Mouse (Mus musculus): ENCODE measurements around the gene Thumpd2. TPM values are rescaled to one million over a fixed set of nuclear protein-coding genes. Genes with fewer than 3 reads are reported as not detected.
A peak's percentile ranks its signal among the peaks of the same experiment; 100 is the strongest.

Thumpd2 gene
- polyA plus RNA-seq (2011; ENCODE audit: insufficient read depth, insufficient read length, low replicate concordance, missing spikeins), result 3.9 and 6.2 TPM in 2 replicates

DNA sequence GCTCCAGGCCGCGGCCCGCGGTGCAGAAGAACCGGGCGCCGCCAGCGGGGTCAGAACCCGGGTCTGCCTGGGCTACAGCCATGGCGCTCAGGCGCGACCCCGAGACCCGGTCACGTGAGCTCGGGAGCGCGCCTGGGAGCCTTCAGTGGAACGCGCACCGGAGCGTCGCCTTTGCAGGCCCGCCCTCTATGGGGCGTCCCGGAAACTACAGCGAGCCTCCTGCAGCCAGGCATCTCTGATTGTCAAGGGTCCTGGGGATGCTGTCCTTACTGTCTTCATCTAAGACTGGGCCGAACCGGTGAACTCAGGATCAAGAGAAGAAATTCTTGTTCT lies at the start of gene Thumpd2:
Thumpd2 (minus strand) TSS at position 104 of the 333 bp plus-strand sequence.
- peak within 1 kb of the TSS; percentile 83 for H3K27ac ChIP-seq (ENCODE audit: control insufficient read depth, insufficient read depth, low read depth, low read length, poor library complexity)
- peaks cover 1% of the 10 kb centered on the region; the same call in 1 of the 2 replicates for H3K4me1 ChIP-seq (ENCODE audit: control insufficient read depth, insufficient read depth, low read length)
- peak within 1 kb of the TSS; percentile 84 for H3K4me3 ChIP-seq (replicated peaks; ENCODE audit: control insufficient read depth, low read depth, low read length)
- 2% methylated on average over 29 of the region's 29 CpGs for WGBS
- TF ChIP-seq CTCF (IDR thresholded peaks at IDR 0.05; ENCODE audit: control insufficient read depth, insufficient read depth, low read length) (peak; percentile 77), POLR2A (IDR thresholded peaks at IDR 0.05; ENCODE audit: borderline replicate concordance, control insufficient read depth, low read depth, low read length) (peak; percentile 58)

GRCm38 (mm10) chr17:81104237-81104636 lies 39.4 kb upstream of the Thumpd2 start:
- Histone ChIP-seq H3K4me1 (ENCODE audit: control insufficient read depth, insufficient read depth, low read length) (no peaks in the 10 kb centered on the region), H3K27ac (ENCODE audit: control insufficient read depth, insufficient read depth, low read depth, low read length, poor library complexity) (no peak overlapping the region), H3K4me3 (replicated peaks; ENCODE audit: control insufficient read depth, low read depth, low read length) (no peak overlapping the region)
- 4% methylated on average over 2 of the region's 2 CpGs for WGBS
- no peak for TF ChIP-seq POLR2A (IDR thresholded peaks at IDR 0.05; ENCODE audit: borderline replicate concordance, control insufficient read depth, low read depth, low read length)
- no peak for TF ChIP-seq CTCF (IDR thresholded peaks at IDR 0.05; ENCODE audit: control insufficient read depth, insufficient read depth, low read length)

DNA sequence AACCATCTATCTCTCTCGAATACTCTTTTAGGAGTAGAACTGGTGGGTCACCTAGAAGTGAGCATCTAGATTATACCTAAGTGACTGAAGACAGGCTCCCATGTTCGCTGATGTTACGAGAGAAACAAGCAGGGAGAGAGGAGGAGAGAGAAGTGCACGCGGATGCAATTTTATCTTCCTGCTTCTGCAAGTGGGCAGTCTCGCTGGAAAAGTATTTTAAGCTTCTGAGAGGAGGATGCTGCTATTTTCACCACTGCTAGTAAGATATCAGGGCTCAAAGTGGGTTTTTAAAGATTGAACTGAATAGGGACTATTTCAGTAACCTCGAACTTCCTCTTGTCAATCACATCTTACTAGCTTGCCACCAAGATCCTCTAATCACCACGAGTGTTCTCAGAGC lies 38.0 kb upstream of the Thumpd2 start:
- no peaks in the 10 kb centered on the region for H3K4me1 ChIP-seq (ENCODE audit: control insufficient read depth, insufficient read depth, low read length)
- WGBS, result 14% methylated on average over 8 of the region's 8 CpGs
- H3K27ac ChIP-seq (ENCODE audit: control insufficient read depth, insufficient read depth, low read depth, low read length, poor library complexity), result no peak overlapping the region
- no peak overlapping the region for H3K4me3 ChIP-seq (replicated peaks; ENCODE audit: control insufficient read depth, low read depth, low read length)
- TF ChIP-seq CTCF (IDR thresholded peaks at IDR 0.05; ENCODE audit: control insufficient read depth, insufficient read depth, low read length), result no peak
- TF ChIP-seq POLR2A (IDR thresholded peaks at IDR 0.05; ENCODE audit: borderline replicate concordance, control insufficient read depth, low read depth, low read length), result no peak

DNA sequence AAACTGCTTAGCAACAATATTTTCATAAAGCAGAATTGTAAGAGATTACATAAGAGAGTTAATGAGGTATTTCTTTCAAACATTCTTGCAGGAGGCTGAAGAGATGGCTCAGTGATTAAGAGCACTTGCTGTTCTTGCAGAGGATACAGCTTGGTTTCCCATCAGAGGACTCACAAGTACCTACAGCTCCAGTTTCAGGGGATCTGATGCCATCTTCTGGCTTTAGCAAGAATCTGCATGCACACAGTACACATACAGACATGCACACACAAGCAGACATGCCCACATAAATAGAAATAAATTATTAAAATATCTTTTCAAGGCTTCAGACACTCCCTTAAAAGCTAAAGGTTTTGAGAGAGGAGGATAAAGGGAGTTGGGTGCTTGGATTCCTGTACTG lies 33.6 kb upstream of the Thumpd2 start:
- H3K4me3 ChIP-seq (replicated peaks; ENCODE audit: control insufficient read depth, low read depth, low read length), result no peak overlapping the region
- TF ChIP-seq POLR2A (IDR thresholded peaks at IDR 0.05; ENCODE audit: borderline replicate concordance, control insufficient read depth, low read depth, low read length), result no peak
- TF ChIP-seq CTCF (IDR thresholded peaks at IDR 0.05; ENCODE audit: control insufficient read depth, insufficient read depth, low read length), result no peak
- H3K27ac ChIP-seq (ENCODE audit: control insufficient read depth, insufficient read depth, low read depth, low read length, poor library complexity), result no peak overlapping the region
- no peaks in the 10 kb centered on the region for H3K4me1 ChIP-seq (ENCODE audit: control insufficient read depth, insufficient read depth, low read length)

DNA sequence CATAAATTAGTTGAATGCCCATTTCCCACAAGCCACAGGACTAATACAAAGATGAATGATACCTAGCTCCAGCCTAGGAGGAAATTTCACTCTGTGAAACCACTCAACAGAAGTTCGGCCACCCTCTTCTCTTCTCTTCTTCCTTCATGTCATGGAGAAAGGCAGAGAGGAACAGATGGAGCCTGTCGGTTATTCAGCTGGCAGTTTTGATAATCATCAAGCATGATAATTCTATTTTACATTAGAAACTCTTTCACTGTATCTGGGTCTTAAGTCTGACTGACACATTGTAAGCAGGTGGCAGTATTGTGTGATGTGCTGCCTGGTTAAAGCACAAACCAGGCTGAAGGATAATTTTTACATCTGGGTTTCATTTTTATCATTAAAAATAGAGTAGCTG lies 31.6 kb upstream of the Thumpd2 start:
- Histone ChIP-seq H3K4me3 (replicated peaks; ENCODE audit: control insufficient read depth, low read depth, low read length) (no peak overlapping the region), H3K4me1 (ENCODE audit: control insufficient read depth, insufficient read depth, low read length) (no peaks in the 10 kb centered on the region), H3K27ac (ENCODE audit: control insufficient read depth, insufficient read depth, low read depth, low read length, poor library complexity) (no peak overlapping the region)
- no peak for TF ChIP-seq CTCF (IDR thresholded peaks at IDR 0.05; ENCODE audit: control insufficient read depth, insufficient read depth, low read length)
- TF ChIP-seq POLR2A (IDR thresholded peaks at IDR 0.05; ENCODE audit: borderline replicate concordance, control insufficient read depth, low read depth, low read length), result no peak
- WGBS, result 66% methylated on average over 2 of the region's 2 CpGs

GRCm38 (mm10) chr17:81092794-81093193 lies 27.9 kb upstream of the Thumpd2 start:
- H3K4me1 ChIP-seq (ENCODE audit: control insufficient read depth, insufficient read depth, low read length), result no peaks in the 10 kb centered on the region
- no peak overlapping the region for H3K27ac ChIP-seq (ENCODE audit: control insufficient read depth, insufficient read depth, low read depth, low read length, poor library complexity)
- no peak overlapping the region for H3K4me3 ChIP-seq (replicated peaks; ENCODE audit: control insufficient read depth, low read depth, low read length)
- 74% methylated on average over 5 of the region's 5 CpGs for WGBS
- TF ChIP-seq CTCF (IDR thresholded peaks at IDR 0.05; ENCODE audit: control insufficient read depth, insufficient read depth, low read length) (no peak), POLR2A (IDR thresholded peaks at IDR 0.05; ENCODE audit: borderline replicate concordance, control insufficient read depth, low read depth, low read length) (no peak)

DNA sequence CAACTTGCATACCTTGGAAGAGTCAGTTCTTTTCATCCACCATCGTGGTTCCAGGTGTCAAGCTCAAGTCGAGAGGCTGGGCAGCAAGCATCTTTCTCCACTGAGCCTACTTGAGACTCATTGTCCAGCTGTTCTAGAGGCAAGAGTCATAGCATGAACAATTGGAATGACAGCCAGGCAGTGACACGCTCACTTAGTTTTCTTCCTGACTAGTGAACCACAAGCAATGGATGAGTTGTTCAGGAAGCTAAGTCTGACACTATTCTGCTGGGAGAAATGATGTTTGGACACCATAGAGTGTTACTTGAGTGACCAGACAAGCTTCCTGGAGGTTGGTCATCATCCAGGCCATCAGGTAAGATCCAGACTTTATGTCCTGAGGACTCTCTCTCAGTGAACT lies 24.0 kb upstream of the Thumpd2 start:
- TF ChIP-seq POLR2A (IDR thresholded peaks at IDR 0.05; ENCODE audit: borderline replicate concordance, control insufficient read depth, low read depth, low read length) (no peak), CTCF (IDR thresholded peaks at IDR 0.05; ENCODE audit: control insufficient read depth, insufficient read depth, low read length) (no peak)
- H3K4me1 ChIP-seq (ENCODE audit: control insufficient read depth, insufficient read depth, low read length), result no peaks in the 10 kb centered on the region
- 75% methylated on average over 3 of the region's 3 CpGs for WGBS
- no peak overlapping the region for H3K4me3 ChIP-seq (replicated peaks; ENCODE audit: control insufficient read depth, low read depth, low read length)
- no peak overlapping the region for H3K27ac ChIP-seq (ENCODE audit: control insufficient read depth, insufficient read depth, low read depth, low read length, poor library complexity)

DNA sequence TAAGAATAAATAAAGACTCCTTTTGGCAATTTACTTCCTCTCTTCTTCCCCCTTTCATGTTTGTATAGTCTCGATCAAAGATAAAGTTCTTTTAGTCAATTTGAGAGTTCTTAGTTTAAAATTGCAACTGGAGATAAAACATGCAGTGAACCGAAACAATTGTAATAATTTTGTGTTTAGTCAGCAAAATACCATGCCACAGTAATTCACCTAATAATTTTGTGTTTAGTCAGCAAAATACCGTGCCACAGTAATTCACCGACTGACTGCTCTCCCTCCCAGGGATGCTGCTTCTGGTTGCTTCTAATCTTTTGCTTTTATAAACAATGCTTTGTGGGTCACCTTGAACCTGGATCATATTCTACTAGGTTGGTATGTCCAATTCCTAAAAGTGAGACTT lies 22.9 kb upstream of the Thumpd2 start:
- H3K27ac ChIP-seq (ENCODE audit: control insufficient read depth, insufficient read depth, low read depth, low read length, poor library complexity), result no peak overlapping the region
- TF ChIP-seq POLR2A (IDR thresholded peaks at IDR 0.05; ENCODE audit: borderline replicate concordance, control insufficient read depth, low read depth, low read length) (no peak), CTCF (IDR thresholded peaks at IDR 0.05; ENCODE audit: control insufficient read depth, insufficient read depth, low read length) (no peak)
- WGBS, result 79% methylated on average over 4 of the region's 4 CpGs
- no peak overlapping the region for H3K4me3 ChIP-seq (replicated peaks; ENCODE audit: control insufficient read depth, low read depth, low read length)
- H3K4me1 ChIP-seq (ENCODE audit: control insufficient read depth, insufficient read depth, low read length), result no peaks in the 10 kb centered on the region
